Mouse (Mus musculus) heart, adult 9 months (tissue): ENCODE data around the gene Sox5.

Source experiments
- DNase-seq, 2 experiments: peaks; one replicate each; pipeline ENCODE4 v3.0.0; 2022; ENCODE audit warnings: low spot score in 2 of 2

Gene Sox5

GRCm38 (mm10) chr6:144584074-144584840 lies 197.5 kb downstream of the Sox5 start:
- no peak for DNase-seq

GRCm38 (mm10) chr6:144579301-144579700 lies 202.5 kb downstream of the Sox5 start:
- DNase-seq = no peak

- DNase-seq = no peak
These were observed 210.9 kb downstream of the Sox5 start for GRCm38 (mm10) chr6:144570850-144571249.

- no peak for DNase-seq
These were observed 215.9 kb downstream of the Sox5 start for GRCm38 (mm10) chr6:144565827-144566226.

GRCm38 (mm10) chr6:144561718-144562117 lies 220.1 kb downstream of the Sox5 start:
- no peak for DNase-seq

GRCm38 (mm10) chr6:144560211-144560610 lies 221.6 kb downstream of the Sox5 start:
- DNase-seq = no peak

GRCm38 (mm10) chr6:144553476-144553875 lies 228.3 kb downstream of the Sox5 start:
- no peak for DNase-seq

GRCm38 (mm10) chr6:144548991-144549390 lies 232.8 kb downstream of the Sox5 start:
- no peak for DNase-seq

- no peak for DNase-seq
These were observed 234.6 kb downstream of the Sox5 start for GRCm38 (mm10) chr6:144547141-144547540.

GRCm38 (mm10) chr6:144545549-144545948 lies 236.2 kb downstream of the Sox5 start:
- DNase-seq = no peak

- DNase-seq = no peak
These were observed 240.5 kb downstream of the Sox5 start for GRCm38 (mm10) chr6:144541316-144541715.

- no peak for DNase-seq
These were observed 242.2 kb downstream of the Sox5 start for GRCm38 (mm10) chr6:144539439-144540192.

GRCm38 (mm10) chr6:144523479-144523878 lies 258.3 kb downstream of the Sox5 start:
- DNase-seq = no peak

GRCm38 (mm10) chr6:144518811-144519210 lies 263.0 kb downstream of the Sox5 start:
- no peak for DNase-seq

GRCm38 (mm10) chr6:144515905-144516304 lies 265.9 kb downstream of the Sox5 start:
- no peak for DNase-seq

GRCm38 (mm10) chr6:144513761-144514160 lies 268.0 kb downstream of the Sox5 start:
- peak; percentile 12 to 20 for DNase-seq

- no peak for DNase-seq
These were observed 269.9 kb downstream of the Sox5 start for GRCm38 (mm10) chr6:144511925-144512324.

GRCm38 (mm10) chr6:144510147-144510546 lies 271.6 kb downstream of the Sox5 start:
- no peak for DNase-seq

- no peak for DNase-seq
These were observed 277.6 kb downstream of the Sox5 start for GRCm38 (mm10) chr6:144504197-144504551.

- no peak for DNase-seq
These were observed 278.2 kb downstream of the Sox5 start for GRCm38 (mm10) chr6:144503399-144504196.

GRCm38 (mm10) chr6:144501439-144501838 lies 280.3 kb downstream of the Sox5 start:
- no peak for DNase-seq

GRCm38 (mm10) chr6:144498177-144498576 lies 283.6 kb downstream of the Sox5 start:
- DNase-seq = no peak
